Mouse (Mus musculus) cerebellum, adult 8-10 months (tissue): Measurements from ENCODE around the gene Fnip1.
"Not testable (repeated sequence)": the region's sequence is repeated elsewhere in the genome, so short reads cannot be mapped to it uniquely, and the experiment has no call there.

Experiments used
- DNase-seq: peaks from one replicate; pipeline ENCODE4 v3.0.0; 2022

Fnip1 gene

DNA sequence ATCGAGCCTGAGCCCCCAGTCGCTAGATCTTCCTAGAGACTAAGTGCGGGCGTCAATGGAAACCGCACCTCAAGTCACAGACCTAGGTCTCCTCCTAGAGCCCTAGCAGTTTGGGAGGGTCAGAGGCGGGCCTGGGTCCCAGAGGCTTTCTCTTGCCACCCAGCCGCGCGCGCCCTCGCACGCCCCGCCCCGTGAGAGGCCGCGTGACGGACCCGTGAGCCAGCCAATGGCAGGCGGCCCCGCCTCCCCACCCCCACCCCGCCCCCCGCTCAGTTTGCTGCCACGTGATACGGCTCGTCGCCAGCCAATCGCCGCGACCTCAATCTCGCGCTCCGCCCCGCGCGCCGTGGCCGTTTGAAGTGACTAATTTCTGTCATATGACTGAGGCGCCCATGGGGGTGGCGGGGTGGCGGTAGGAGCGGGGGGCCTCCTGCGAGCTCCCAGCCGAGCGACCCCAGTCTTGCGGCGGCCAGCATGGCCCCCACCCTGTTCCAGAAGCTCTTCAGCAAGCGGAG lies at the start of gene Fnip1:
Fnip1 (plus strand) TSS at position 377 of the 515 bp plus-strand sequence.
- peak; percentile 91 for DNase-seq

DNA sequence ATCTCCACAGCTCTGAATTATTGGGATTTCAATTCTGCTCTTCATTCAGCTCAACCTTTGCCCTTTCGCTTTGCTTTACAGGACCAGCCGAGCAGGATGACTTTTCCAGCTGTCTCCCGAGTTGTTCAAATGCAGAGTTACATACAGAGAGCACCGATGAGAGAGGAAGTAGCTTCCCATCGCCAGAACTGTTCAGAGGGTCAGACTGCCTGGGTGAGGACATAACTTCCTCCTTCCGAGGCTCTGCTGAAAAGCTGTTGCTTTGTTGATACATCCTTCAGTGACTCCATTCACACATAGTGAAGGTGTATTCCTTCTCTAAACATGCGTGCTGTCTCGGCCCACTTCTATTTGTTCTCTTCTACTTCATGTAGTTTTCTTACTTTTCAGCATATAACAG lies 47.6 kb upstream of the Fnip1 start:
- DNase-seq: no peak

DNA sequence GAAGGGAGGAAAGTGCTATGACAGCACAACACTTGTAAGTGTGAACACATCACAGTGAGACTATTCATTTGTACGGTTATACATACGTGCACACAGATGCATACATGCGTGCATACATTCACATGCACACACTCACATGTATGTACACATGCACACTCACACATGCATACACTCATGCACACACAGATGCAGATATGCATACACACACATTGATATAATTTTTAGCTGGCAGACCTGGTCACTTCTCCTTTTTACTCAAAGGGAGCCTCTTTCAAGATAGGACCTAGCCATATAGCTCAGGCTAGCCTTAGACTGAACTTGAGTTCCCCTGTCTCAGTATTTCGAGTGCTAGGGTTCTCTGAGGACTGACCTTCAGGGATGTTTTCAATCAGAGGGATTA lies 46.7 kb upstream of the Fnip1 start:
- DNase-seq: no peak

DNA sequence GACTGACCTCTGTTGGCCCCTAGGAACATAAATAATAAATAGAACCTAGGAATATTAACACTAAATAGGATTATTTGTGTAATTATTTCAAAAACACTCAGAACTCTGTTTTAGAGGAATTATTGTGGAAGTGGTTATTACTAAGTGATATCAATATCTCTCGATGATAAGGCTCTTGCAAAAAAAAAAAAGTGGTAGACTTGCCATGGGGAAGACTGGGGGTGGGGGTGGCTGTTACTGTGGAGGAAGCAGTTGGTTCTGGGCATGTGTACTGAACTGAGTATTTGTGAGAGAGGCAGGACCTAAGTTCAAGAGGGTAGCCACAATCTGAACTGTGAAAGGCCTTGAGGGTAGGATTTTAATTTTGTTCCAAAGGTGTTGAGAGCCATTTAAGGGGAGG lies 41.3 kb upstream of the Fnip1 start:
- no peak for DNase-seq

DNA sequence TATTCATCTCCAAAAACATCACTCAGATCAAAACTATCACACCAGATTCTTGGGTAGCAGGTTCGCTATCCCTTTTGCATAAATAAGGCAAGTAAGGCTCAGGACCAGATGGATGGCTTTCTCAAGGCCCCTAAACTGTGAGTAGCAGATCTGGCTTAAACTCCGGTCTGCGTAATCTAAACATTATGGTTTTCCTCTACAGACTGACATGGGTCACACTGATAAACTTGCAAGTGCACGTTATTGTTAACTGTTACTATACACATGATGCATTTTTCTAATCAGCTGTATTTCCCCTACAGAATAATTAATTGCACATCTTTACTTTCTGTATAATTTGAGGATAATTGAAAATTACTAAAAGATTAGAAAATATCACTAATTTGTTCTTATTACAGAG lies 39.9 kb upstream of the Fnip1 start:
- no peak for DNase-seq

DNA sequence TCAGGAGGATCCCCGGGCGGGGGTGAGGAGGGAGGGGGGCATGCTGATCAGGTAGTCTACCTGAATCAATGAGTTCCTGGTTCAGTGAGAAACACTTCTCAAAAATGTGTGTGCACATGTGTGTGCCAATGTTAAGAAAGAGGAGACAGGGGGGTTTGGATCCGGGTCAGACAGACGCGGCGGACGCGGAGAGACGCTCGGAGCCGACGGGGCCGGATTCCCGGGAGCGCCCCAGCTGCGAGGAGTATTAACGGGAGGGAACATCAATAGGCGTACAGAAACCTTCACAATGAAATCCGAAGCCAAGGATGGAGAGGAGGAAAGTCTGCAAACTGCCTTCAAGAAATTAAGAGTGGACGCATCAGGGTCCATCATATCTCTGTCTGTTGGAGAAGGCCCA lies 37.2 kb upstream of the Fnip1 start:
- not testable (repeated sequence) for DNase-seq

DNA sequence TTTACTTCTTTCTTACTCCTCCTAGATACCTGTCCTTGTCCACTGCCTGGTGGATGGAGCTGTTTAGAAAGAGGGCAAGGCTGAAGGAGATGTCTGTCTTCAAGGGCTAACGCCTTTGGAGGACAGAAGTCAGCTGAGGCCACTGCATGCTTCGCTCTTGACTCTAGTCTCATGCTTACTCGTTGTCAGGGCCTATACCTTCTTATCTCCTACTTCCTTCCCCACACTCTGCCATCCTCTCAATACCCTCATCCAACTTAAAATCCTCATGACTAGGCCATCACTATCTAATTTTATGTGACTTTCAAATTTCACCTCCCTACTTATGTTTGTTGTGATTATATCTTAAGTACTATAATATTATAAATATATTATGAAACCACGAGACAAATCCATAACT lies 33.1 kb upstream of the Fnip1 start:
- DNase-seq: no peak

DNA sequence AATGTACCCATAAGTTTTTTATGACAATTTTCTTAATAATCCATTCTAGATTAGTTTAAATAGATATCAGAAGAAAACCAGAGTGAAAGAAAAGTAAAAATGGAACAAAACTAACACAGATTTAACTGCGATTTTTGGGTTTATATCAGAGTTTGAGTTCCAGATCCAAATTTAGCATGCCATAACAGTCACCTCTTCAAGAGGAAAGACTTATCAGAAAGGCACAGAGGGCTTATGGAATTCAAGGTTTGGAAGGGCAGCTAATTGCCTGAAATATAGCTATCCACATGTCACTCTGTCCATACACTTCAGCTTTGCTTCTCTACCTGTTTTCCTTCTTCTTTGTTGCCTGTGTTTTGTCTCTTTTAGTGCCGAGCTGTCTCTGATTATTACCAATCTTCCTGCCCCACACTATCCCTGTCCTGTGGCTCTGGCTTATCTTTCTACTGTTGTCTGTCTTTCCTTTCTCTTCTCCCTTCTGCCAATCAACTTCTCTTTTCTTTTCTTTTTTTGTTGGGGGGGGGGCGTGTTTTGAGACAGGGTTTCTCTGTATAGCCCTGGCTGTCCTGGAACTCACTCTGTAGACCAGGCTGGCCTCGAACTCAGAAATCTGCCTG lies 31.0 kb upstream of the Fnip1 start:
- DNase-seq: no peak

DNA sequence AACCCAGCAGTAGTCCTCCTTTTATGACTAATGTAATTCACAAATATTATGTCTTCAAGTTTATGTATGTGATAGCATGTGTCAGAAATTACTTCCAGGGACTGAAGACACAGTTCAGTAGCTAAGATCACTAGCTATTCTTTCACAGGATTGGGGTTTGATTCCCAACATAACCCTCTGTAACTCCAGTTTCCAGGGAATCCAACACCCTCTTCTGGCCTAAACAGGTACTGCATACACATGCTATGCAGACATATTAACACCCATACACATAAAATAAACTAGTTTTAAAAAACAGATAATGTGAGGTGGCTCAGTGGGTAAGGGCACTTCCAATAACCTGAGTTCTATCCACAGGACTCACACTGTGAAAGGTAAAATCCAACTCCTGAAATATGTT lies 27.4 kb upstream of the Fnip1 start:
- no peak for DNase-seq

DNA sequence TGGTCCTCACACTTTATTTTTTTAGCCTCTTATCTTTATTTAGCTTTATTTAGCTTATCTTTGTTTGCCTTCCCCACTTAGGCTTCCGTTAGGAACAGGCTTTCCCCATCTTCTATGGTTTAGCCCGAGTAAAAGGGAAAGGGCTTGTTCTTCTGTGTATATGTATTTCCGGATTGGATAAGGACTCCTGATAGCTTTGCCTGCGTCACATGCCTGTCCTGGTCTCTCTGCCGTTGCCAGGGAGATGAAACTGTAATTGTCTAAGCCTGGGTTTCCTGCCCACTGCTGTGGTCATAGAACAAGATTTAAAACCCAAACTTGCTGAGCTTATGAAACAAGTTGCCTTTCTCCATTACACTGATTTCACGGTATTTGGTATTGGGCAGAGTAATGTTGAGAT lies 25.0 kb upstream of the Fnip1 start:
- DNase-seq: no peak

DNA sequence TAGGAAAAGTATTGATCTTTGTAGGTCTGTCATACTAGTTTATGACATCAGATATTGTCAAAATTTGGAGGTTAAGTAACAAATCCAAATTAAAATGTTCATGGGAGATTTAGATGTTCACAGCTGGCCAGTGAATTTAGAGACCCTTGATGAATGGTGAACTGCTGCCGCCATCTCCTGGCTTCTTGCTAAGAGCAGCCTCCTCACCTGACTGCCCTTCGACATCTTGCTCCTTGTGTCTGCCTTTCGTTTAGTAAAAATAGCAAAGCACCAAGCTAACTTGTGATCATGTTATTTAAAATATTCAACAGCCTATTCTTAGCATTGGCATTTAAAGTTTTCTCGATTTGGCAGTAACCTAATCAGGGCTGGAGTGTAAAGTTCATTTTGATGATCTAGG lies 15.0 kb upstream of the Fnip1 start:
- no peak for DNase-seq

DNA sequence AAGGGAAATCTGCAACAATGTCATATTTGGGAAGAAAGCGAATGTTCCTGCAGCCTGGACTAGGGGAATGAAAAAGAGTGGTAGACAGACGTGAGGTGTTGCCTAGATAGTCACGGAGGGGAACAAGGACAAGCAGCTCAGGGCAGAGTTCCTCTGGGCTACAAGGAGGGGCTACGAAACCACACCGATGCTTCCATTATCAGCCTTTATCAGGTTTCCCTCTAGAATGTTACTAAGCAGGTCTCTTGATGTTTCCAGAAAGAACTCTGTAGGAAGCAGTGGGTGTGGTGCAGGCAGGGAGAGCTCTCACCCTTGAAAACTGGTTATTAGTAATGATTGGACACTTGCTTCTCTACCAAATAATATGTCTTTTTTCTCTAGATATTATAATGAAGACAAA lies 11.7 kb upstream of the Fnip1 start:
- no peak for DNase-seq

DNA sequence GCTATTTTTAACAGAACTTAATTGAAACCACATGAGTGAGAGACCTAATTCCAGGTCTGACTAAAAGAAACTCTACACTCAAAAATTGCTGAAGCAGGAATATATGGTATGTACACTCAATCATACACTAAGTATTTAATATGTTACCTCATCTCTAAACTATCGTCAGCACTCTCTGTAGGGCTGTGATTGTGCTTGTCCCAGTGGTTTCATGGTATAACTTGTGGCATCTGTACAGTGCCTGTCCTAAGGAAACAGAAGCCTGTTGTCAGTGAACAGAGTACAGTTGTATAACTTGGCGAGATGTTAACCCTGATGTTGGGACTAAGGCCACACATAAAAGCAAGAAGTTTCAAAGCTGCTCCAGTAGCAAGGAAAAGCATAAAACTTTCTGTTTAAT lies 10.9 kb upstream of the Fnip1 start:
- no peak for DNase-seq

DNA sequence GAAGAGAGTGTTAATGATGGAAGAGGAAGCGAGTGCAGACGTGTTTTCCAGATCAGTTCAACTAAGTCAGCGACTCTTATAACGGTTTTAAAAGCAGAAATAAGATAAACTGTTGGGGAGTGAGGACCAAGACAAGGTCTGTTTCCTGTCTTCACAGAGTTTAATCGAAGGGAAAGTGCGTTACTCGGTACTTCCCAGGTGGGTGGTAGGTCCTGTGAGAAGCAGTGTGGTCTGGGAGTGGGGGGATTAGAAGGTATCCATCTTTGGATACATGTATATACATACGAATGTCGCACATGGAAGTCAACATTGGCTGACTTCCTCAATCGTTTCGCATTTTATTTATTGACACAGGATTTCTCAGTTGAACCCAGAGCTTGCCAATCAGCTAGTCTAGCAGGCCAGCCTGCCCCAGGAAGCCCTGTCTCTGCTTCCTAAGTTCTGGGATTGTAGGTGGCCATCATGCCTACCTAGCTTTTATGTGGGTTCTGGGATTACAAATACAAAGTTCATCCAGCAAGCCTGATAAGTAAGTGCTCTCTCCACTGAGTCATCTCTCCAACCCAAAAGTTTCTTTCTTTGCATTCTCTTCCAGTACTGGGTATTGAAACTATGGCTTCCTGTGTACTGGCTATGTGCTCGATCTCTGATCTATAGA lies 10.2 kb upstream of the Fnip1 start:
- no peak for DNase-seq

DNA sequence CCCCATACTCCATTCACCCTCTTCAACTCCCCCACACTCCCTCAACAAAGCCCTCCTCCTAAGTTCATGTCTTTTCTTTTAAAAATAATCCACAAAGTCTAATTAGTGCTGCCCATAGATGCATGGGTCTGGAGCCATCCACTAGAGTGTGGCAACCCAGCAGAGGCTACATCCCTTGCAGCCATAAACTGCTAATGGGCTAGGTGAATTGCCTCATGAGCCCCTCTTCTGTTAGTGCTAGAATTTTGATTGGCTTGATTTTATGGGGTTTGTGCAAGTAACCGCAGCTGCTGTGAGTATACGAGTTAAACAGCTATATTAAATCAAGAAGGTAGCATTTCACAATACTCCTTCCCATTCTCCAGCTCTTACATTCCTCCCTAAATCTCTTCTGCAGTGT lies 8.8 kb upstream of the Fnip1 start:
- no peak for DNase-seq

DNA sequence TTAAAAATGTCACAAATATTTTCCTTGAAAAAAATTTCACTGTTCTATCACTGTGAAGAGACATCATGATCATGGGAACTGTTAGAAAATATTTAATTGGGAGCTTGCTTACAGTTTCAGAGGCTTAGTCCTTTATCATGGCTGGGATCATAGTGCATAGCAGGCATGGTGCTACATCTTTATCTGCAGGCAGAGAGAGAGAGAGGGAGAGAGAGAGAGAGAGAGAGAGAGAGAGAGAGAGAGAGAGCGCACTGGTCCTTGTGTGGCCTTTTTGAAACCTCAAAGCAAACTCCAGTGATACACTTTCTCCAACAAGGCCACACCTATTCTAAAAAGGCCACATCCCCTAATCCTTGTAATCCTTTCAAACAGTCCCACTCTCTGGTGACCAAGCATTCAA lies 2.2 kb upstream of the Fnip1 start:
- DNase-seq: no peak

DNA sequence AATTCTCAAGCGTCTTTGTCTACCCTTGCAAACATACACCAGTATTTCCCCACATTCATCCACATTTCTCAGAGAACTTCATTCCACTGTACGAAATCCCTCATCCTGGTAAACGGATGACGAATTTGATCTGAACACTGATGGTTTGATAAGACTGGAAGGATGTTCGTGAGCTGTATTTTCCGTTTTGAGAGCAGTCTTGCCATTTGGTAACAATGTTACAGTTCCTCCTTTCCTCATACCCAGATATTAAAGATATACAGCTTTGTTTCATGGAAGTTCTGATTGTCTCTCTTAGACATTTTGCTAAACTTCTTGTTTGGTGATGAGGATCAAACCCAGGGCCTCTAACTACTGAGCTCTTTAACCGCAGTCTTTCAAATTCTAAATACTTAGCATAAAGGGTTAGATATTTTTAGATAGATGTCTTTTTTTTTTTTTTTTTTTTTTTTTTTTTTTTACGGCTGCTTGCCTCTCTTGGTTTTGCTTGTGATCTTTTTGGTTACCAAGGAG lies 633 bp upstream of the Fnip1 start:
- no peak for DNase-seq

DNA sequence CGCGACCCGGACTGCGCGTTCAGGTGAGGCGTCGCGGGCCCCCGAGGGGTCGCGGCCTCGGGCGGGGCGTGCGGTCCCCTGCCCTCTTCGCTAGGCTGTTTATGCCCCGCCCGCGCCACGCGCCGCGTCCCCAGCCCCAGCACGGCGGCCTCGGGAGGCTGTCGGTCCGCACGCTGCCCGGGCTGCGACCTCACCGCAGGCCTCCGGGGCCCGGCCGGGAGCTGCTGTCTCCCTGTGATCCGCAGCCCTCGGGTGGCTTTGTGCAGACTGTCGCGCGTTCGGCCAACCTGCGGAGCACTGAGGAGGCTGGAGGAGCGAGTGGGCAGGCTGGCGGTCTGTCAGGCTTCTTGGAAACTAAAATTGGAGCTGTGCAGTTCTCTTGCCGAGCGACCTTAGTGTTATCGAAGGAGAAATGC lies 375 bp downstream of the Fnip1 start:
- peak; percentile 60 for DNase-seq

DNA sequence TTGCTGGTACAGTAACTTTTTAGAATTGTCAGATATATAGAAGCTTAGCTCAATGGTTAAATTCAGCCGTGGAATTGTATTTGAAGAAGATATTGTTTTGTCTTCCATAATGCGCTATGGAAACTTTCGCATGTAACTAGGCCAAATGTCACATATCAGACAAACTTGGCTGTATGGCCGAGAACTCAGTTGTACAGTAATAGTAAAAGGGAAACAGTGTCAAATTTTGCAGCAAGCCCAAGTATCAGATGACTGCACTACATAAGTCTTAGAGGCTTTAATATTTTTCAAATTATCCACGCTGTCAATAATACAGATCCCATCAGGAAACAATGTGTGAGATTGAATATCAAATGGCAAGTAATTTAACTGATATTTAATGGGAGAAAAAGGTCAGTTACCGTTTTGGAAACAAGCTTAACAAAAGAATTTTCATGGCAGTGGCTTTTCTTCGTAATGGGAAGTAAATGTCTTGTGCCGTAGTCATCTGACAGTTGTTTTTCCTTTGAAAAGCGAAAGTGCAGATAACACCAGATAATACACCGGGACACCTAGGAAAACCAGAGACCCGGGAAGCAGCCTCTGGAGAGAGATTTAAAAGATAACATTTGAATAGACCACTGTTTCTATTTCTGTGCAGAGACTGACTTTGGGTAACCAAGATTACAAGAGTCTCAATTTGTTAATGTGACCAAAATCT lies 1.1 kb downstream of the Fnip1 start:
- no peak for DNase-seq

DNA sequence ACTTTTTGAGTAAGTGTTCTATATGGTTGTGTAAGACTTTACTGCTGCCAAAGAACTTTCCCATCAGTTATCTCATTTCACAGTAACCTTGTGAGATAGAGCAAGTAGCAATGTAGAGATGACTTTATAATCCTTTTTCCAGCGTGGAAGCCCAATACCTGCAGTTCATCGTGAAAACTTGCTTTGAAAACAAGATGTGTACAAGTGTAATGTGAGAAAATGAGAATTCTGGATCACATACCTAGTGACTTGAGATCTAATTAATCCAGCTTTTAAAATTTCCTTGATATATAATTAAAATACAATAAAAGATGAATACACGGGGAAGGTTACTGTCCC lies 1.7 kb downstream of the Fnip1 start:
- DNase-seq: no peak

DNA sequence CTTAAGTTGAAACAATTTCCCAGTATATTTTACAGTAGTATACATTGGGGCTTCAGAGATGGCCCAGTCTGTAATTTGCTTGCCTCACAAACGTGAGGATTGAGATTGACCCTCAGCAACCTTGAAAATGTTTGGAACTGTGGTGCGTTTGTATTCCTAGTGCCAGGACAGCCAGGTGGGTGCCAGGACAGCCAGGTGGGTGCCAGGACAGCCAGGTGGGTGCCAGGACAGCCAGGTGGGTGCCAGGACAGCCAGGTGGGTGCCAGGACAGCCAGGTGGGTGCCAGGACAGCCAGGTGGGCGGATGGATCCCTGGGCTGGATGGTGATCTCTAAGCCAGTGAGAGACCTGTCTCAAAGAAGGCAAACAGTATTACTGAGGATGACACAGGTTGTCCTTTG lies 12.8 kb downstream of the Fnip1 start:
- DNase-seq: peak; percentile 47

DNA sequence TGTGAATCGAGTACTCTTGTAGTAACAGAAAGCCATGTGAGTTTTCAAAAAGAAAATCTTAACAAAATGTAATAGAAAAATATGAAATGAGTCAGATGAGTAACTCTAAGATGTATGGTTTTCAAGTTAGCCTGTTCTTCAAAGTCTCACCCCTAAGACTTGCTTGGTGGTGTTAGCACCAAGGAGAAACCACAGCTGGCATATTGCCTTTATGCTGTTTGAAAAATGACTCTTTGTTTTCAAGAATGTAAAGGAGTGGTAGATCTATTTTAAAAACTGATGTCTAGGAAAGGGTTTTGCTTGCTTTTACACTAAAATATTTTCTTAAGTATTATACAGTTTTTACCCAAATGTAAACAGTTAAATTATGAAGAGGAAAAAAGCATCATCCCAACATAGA lies 16.5 kb downstream of the Fnip1 start:
- no peak for DNase-seq

DNA sequence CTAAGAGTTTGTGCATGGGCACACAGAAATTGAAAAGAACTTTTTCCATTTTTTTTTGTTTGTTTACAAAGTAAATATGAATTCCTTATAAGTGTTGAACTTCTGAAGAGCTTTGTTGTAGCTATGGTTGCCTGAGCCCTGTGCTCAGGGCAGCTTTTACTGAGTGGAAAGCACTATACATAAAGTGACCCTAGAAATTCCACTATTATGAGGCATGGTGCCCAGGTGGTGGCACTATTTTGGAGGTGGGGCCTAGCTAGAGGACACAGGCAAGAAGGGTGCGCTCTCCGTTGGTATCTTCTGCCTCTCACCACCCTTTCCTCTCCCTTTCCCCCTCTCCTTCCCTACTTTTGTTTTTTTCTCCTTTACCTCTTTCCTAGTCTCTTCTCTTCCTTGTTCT lies 18.9 kb downstream of the Fnip1 start:
- no peak for DNase-seq

DNA sequence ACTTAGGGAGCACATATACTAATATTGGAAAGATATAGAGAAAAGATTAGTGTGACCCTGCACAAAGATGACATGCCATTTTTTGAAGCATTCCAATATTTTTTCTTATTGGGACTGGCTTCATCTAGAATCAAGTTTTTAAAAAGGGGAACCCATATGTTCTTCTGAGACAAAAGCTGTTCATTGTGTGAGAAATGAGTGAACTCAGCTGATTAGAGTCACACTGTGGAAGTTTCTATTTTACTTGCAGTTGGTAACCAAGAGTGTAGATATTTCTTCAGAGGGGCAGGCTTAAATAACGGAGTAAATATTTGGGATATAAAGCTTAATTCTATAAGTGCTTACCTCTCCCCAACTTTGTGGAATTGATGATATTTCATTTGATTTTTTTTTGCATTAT lies 20.2 kb downstream of the Fnip1 start:
- DNase-seq: no peak
